ENCODE assay signal across 20 mouse cellular contexts in genomic region chr9:50494311-50494710, GRCm38 (mm10). TPM values are rescaled to one million over a fixed set of nuclear protein-coding genes. Genes with fewer than 3 reads are reported as not detected.
DNase-seq lines count a peak whose midpoint lies in the region; ATAC-seq and TF ChIP-seq lines count a peak whose summit lies in the region.
"Had no signal": no experiment of that assay in that cellular context is flagged by ENCODE, and none has a peak within 500 bp of the region (broad histone marks: within the 10 kb centered on the region; RNA-seq: fewer than 3 reads in every experiment).

Plet1 (plus strand) TSS chr9:50494525.

- no peaks in the 10 kb centered on the region for H3K27me3 ChIP-seq in kidney, embryonic 15.5 days
- no peaks in the 10 kb centered on the region for H3K27me3 ChIP-seq in liver, postnatal 0 days (ENCODE audit: insufficient read depth, low read length)
- H3K27me3 ChIP-seq: embryonic facial prominence, embryonic 13.5 days; heart, embryonic 15.5 days; limb, embryonic 15.5 days; midbrain, embryonic 12.5 days; Patski had no signal

- peaks cover 23% of the 10 kb centered on the region for H3K4me1 ChIP-seq in kidney, embryonic 15.5 days
- no peaks in the 10 kb centered on the region; the same call in 1 of the 2 replicates for H3K4me1 ChIP-seq in olfactory bulb, adult 2 months (ENCODE audit: control insufficient read depth, insufficient read depth, low read length)
- H3K4me1 ChIP-seq in liver, postnatal 0 days (ENCODE audit: insufficient read depth), result peaks cover 8% of the 10 kb centered on the region; the same call in 1 of the 2 replicates

- no peak for TF ChIP-seq POLR2A in olfactory bulb, adult 2 months (IDR thresholded peaks at IDR 0.05; ENCODE audit: insufficient read depth, low read depth, low read length)

- H3K4me3 ChIP-seq in kidney, embryonic 15.5 days (replicated peaks), result peak within 1 kb of the TSS; percentile 14
- no peak within 1 kb of the TSS for H3K4me3 ChIP-seq in olfactory bulb, adult 2 months (ENCODE audit: insufficient read depth, low read depth, low read length)
- H3K4me3 ChIP-seq in liver, postnatal 0 days (ENCODE audit: low read depth, low read length), result no peak within 1 kb of the TSS
- H3K4me3 ChIP-seq: embryonic facial prominence, embryonic 13.5 days; heart, embryonic 15.5 days; limb, embryonic 15.5 days; midbrain, embryonic 12.5 days; myocyte had no signal

- no peak for TF ChIP-seq EP300 in liver, postnatal 0 days (IDR thresholded peaks at IDR 0.05; ENCODE audit: low read depth)

- no peak within 1 kb of the TSS for H3K9ac ChIP-seq in kidney, embryonic 15.5 days
- H3K9ac ChIP-seq in liver, postnatal 0 days (replicated peaks), result no peak within 1 kb of the TSS
- H3K9ac ChIP-seq: embryonic facial prominence, embryonic 13.5 days; heart, embryonic 15.5 days; limb, embryonic 15.5 days had no signal

- peak within 1 kb of the TSS; percentile 37 for H3K4me2 ChIP-seq in kidney, embryonic 15.5 days
- no peak within 1 kb of the TSS for H3K4me2 ChIP-seq in liver, postnatal 0 days (ENCODE audit: low read depth, low read length)
- H3K4me2 ChIP-seq: embryonic facial prominence, embryonic 13.5 days; limb, embryonic 15.5 days; midbrain, embryonic 12.5 days had no signal

- 62% methylated on average over 6 of the region's 6 CpGs for WGBS in kidney, embryonic 15.5 days
- 89% methylated on average over 6 of the region's 6 CpGs for WGBS in olfactory bulb, adult 2 months
- 82% methylated on average over 6 of the region's 6 CpGs for WGBS in liver, postnatal 0 days (ENCODE audit: insufficient replicate concordance)

- H3K9me3 ChIP-seq in kidney, embryonic 15.5 days (replicated peaks), result no peaks in the 10 kb centered on the region
- no peaks in the 10 kb centered on the region for H3K9me3 ChIP-seq in liver, postnatal 0 days (ENCODE audit: low read length)
- H3K9me3 ChIP-seq: embryonic facial prominence, embryonic 13.5 days; heart, embryonic 15.5 days; hindbrain, embryonic 10.5 days; limb, embryonic 15.5 days; midbrain, embryonic 12.5 days had no signal

- H3K36me3 ChIP-seq in kidney, embryonic 15.5 days, result no peaks in the 10 kb centered on the region
- no peaks in the 10 kb centered on the region for H3K36me3 ChIP-seq in liver, postnatal 0 days (replicated peaks; ENCODE audit: insufficient read depth, low read length)
- H3K36me3 ChIP-seq: embryonic facial prominence, embryonic 13.5 days; heart, embryonic 15.5 days; hindbrain, embryonic 10.5 days; limb, embryonic 15.5 days; midbrain, embryonic 12.5 days had no signal

- DNase-seq in ovary, postnatal 36 days (ENCODE audit: low spot score), result peak; percentile 38
- no peak for DNase-seq in ovary, adult 18-20 months (ENCODE audit: low spot score)
- no peak for DNase-seq in gonadal fat pad, adult 2 months (ENCODE audit: low read depth)
- DNase-seq in liver, postnatal 0 days, result no peak
- DNase-seq in left cerebral cortex, adult 11 months (ENCODE audit: low spot score), result no peak
- DNase-seq: cerebellum, adult 11-12 months; gastrocnemius, postnatal 36 days; right cerebral cortex, postnatal 14 days had no signal

- TF ChIP-seq CTCF in olfactory bulb, adult 2 months (IDR thresholded peaks at IDR 0.05; ENCODE audit: insufficient read depth, low read depth, low read length), result no peak
- TF ChIP-seq CTCF in liver, postnatal 0 days (IDR thresholded peaks at IDR 0.05; ENCODE audit: low read depth), result no peak

- peak within 1 kb of the TSS; percentile 11; the same call in 1 of the 2 replicates for H3K27ac ChIP-seq in kidney, embryonic 15.5 days
- no peak within 1 kb of the TSS for H3K27ac ChIP-seq in olfactory bulb, adult 2 months (ENCODE audit: insufficient read depth, low read depth, low read length)
- no peak within 1 kb of the TSS for H3K27ac ChIP-seq in liver, postnatal 0 days (ENCODE audit: low read depth)
- H3K27ac ChIP-seq: embryonic facial prominence, embryonic 13.5 days; limb, embryonic 15.5 days; macrophage; midbrain, embryonic 12.5 days had no signal

- ATAC-seq in kidney, embryonic 15.5 days (replicated peaks; ENCODE audit: low FRiP score), result 0 out of 2 replicates have a peak, but pooled peaks have one; percentile 67
- ATAC-seq in liver, postnatal 0 days, result no peak
- ATAC-seq: intestine, postnatal 0 days; Patski had no signal

RNA-seq across cellular contexts. Expression of gene Plet1, which starts in this region (rescaled TPM):
- 33.1 and 40.7 TPM in 2 replicates for polyA plus RNA-seq in gonadal fat pad, adult 2 months (2012; rRNA removed)
- polyA plus RNA-seq in kidney, embryonic 15.5 days (2015; fragmentation: Nextera tagmentation; extraction: Ambion mirVana), result 24.8 TPM in 2 replicates
- not detected in 2 replicates for polyA plus RNA-seq in olfactory bulb, adult 2 months (2012; ENCODE audit: insufficient read depth, insufficient read length, low replicate concordance, missing spikeins)
- polyA plus RNA-seq in liver, postnatal 0 days (2015; fragmentation: Nextera tagmentation; extraction: Ambion mirVana), result 0.71 and 1.0 TPM in 2 replicates
- polyA plus RNA-seq: forebrain, embryonic 11.5 days; macrophage had no signal
